Mouse (Mus musculus) lung, postnatal 25 days (tissue): ENCODE data around the gene Foxa2.

Experiments
- DNase-seq: peaks from one replicate; pipeline ENCODE4 v3.0.0; 2022; ENCODE audit warnings: low spot score

Gene Foxa2

DNA sequence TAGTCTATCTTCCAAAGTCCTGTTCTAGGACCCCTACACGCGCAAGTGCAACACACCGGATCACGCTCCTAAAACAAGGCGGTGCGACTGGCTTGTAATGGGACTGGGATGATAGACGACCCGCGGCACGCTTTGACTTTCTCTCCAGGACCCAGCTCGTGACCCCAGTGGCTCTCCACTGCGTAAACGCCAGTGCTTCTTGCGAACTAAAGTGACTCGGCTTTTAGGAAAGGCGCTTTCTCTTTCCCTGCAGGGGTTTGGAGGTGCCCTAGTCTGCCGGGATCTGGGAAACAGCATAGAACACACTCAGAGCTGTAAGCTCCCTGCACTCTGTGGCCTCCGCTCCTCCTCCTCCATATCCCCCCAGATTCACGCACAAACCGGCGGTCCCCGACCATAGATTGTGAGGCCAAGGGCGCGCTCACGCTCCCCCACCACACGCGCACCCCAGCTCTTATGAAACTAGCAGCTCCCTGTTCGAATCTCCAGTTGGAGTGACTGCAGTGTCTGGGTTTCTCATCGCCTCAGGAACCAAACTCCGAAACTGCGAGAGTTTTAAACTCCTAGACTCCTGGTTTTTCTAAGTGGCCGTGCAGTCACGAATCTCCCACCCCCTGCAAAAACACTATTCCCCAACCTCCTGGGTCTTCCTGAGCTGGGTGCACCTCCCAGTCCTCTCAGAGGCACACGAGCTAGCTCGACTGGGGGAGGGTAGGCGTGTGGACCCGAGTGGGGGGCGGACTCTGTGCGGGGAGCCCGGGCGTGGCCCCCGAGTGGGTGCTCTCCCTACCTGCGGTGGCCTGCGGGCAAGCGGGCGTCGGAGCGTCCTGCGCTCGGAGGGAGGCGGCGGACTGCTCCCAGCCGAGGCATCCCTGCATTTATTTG, 7.2 kb downstream of the Foxa2 start:
- no peak for DNase-seq

GRCm38 (mm10) chr2:148038366-148039310, 8.1 kb downstream of the Foxa2 start:
- DNase-seq, result no peak

DNA sequence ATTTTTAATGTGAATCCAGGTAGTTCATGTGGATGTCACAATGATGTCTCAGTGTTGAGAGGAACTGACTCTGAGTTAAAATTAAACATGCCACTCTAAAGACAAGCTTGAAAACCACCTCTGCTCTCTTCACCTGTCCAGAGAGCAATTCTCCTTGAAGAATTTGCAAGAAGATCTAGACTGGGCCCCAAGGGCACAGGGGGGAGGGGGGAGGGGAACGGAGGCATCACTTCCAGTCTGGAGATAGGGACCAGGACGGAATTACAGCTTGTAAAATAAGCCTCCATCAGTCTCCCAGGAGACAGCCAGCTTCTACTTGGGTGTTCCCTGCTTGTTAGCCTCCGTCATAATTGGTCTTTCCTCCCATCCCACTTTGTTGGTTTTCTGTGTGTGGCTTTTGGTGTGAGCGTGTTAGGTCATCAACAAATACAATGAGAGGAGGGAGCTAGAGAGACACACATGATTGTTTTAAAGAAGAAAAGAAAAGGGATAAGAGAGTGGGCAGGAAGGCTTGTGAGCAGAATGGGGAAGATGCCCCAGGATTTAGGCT, 10.1 kb downstream of the Foxa2 start:
- DNase-seq, result no peak

GRCm38 (mm10) chr2:148030991-148031675, 15.6 kb downstream of the Foxa2 start:
- DNase-seq, result no peak

DNA sequence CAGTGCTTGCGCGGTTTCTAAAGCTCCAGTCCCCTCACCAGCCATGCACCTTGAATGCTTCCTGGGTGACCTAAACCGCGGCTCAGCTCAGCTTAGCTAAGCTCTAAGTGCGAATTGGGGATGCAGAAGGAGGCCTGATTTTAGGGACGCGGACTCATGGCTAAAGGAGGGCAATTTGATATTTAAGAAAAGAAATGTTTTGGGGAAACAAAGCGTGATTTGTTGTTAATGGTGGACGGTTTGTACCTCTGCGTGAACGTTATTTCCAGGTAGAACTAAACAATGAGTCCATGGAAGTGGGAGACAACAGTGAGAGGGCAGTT, 16.2 kb downstream of the Foxa2 start:
- no peak for DNase-seq

DNA sequence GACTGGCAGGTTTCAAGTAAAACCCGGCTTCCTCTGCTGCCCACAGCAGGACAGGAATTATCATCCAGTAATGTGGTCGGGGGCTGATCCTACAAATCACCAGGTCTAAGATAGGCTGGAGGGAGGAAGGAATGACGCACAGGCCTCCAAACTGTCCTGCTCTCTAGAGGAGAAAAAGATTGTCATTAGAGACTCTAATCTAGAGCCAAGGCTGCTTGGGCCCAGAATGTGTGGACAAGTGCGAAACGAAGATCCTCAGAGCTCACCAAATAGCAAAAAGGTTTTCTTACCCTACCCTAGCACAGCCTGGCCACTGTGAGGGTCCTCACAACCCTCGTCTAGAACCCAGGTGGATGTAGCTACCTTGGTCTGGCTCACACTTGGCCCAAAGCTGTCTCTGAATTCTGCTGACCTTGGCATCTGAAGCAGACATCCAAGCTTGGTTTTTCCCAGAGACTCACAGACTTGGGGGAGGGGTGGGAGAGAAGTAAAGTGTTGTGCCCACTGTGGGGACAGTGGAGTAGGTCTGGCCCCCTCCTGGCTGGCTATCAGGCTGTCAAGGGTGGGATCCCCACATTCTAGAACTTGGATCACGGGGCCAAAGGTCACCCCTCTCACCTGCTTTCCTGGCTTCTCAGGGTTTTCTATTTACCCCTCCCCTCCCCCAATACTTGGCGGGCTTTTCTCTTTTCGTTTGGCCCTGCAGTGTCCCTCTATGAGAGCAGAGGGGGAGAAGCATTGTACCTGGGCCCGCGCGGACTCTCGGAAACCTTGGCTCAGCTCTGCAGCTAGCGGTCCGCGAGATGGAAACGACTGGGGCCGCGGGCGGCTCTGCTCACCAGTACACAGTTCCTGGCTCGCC, 16.8 kb downstream of the Foxa2 start:
- no peak for DNase-seq

DNA sequence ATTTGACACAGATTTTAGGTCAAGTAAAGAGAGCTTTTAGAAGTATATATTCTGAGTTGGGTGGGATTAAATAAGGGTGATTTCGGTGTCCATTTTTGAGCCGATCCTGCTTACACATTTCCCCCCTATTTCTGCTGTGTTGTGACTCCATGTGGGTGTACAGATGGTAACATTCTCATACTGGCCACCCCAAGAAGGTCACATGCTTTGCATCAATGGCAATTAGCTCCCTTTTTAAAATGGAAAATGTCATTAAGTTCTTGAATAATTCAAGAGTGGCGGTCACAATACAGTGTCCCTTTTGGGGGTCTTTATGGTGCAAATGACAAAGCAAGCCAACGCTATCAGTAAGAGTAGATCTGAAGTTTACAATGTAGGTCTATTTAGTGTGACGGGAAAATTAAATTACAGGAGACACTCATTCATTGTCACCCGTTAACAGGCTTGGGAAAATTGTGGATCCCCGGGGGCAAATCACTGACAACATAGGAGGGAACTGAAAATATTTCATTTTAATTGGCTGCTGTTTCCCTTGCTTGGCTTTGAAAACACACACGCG, 17.6 kb downstream of the Foxa2 start:
- no peak for DNase-seq

GRCm38 (mm10) chr2:148026366-148026765, 20.4 kb downstream of the Foxa2 start:
- DNase-seq, result no peak

DNA sequence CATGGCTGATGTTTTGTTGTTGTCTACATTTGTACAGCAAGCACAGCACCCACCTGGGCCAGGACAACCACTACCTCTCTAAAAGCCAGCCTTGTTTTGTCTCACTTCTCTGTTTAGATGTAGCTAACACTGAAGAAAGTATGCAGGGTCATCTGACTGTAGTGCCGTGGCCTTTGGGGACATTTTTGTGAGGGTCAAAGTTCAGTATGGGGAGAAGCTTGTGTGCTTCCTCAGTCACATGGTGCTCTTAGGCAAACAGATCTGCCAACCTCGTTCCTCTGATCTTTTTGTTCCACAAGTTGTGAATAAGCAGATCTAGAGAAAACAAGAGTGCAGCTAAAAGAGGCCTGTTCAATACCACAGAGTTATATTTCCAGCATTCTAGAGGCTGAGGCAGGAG, 21.3 kb downstream of the Foxa2 start:
- no peak for DNase-seq

GRCm38 (mm10) chr2:148024268-148024935, 22.4 kb downstream of the Foxa2 start:
- DNase-seq, result no peak

GRCm38 (mm10) chr2:148023340-148023806, 23.4 kb downstream of the Foxa2 start:
- DNase-seq, result no peak

GRCm38 (mm10) chr2:148021919-148022570, 24.7 kb downstream of the Foxa2 start:
- no peak for DNase-seq

- no peak for DNase-seq
Measured at GRCm38 (mm10) chr2:148021016-148021415, 25.8 kb downstream of the Foxa2 start.

DNA sequence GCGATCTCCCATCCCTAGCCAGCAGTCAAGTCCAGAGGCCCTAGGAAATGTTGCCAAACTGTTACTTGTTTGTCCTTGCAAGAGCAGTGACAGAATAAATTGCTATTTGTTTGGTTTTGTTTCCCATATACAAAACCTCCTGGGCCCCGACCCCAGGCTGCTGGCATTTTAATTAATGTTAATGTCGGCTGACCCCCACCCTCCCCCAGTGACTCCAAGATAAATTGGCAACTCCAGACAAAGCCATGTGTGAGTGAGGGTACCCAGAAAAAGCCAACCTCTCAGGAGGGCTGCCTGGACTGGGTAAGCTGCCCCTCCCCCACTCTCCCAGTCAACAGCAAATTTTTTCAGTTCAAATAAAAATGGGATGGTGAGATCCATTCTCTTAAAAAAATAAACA, 26.6 kb downstream of the Foxa2 start:
- DNase-seq, result no peak

GRCm38 (mm10) chr2:148017782-148018690, 28.7 kb downstream of the Foxa2 start:
- peak; percentile 91 for DNase-seq

- no peak for DNase-seq
Measured at GRCm38 (mm10) chr2:148013382-148013781, 33.4 kb downstream of the Foxa2 start.

DNA sequence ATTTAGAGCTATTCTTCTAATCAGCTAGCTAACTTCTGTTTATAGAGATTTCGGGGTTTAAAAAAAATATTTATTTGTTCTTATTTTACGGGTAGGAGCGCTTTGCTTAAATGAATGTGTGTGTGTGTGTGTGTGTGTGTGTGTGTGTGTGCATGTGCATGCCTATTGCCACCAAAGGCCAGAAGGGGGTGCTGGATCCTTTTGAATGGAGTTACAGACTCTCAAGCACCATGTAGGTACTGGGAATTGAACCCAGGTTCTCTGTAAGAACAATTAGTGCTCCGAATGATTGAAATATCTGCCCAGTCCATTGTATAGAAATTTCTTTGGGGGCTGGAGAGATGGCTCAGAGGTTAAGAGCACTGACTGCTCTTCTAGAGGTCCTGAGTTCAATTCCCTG, 37.7 kb downstream of the Foxa2 start:
- no peak for DNase-seq
